In genomic region chr17:25861704-25862612, GRCm38 (mm10) we compare ENCODE assay signal across 8 mouse cellular contexts. TPM values are rescaled to one million over a fixed set of nuclear protein-coding genes. Genes with fewer than 3 reads are reported as not detected.
DNase-seq lines count a peak whose midpoint lies in the region; ATAC-seq and TF ChIP-seq lines count a peak whose summit lies in the region.

No protein-coding gene starts in this region.

- peak overlapping the region; percentile 73 for H3K4me3 ChIP-seq in left cerebral cortex, adult 2 months
- peak overlapping the region; percentile 54 for H3K4me3 ChIP-seq in embryonic facial prominence, embryonic 11.5 days (ENCODE audit: low read depth, low read length)
- peak overlapping the region; percentile 61 for H3K4me3 ChIP-seq in hindbrain, postnatal 0 days (ENCODE audit: low read length)
- peak overlapping the region; percentile 61 for H3K4me3 ChIP-seq in midbrain, postnatal 0 days (ENCODE audit: low read depth, low read length)

- H3K4me2 ChIP-seq in embryonic facial prominence, embryonic 11.5 days (ENCODE audit: low read depth, low read length) = peak overlapping the region; percentile 81
- peak overlapping the region; percentile 82 for H3K4me2 ChIP-seq in hindbrain, postnatal 0 days (ENCODE audit: low read depth, low read length)
- peak overlapping the region; percentile 89 for H3K4me2 ChIP-seq in midbrain, postnatal 0 days (ENCODE audit: low read depth, low read length, poor library complexity, severe bottlenecking)

- H3K36me3 ChIP-seq in embryonic facial prominence, embryonic 11.5 days (replicated peaks; ENCODE audit: control insufficient read depth, insufficient read depth, low read depth, low read length) = no peaks in the 10 kb centered on the region
- H3K36me3 ChIP-seq in hindbrain, postnatal 0 days (ENCODE audit: insufficient read depth, low read length) = peaks cover 5% of the 10 kb centered on the region; the same call in 1 of the 2 replicates
- peaks cover 9% of the 10 kb centered on the region; the same call in 1 of the 2 replicates for H3K36me3 ChIP-seq in midbrain, postnatal 0 days (ENCODE audit: insufficient read depth, low read length)

- intact Hi-C loops in left cerebral cortex, adult 2 months (cut with DNase I) = no loop called here
- intact Hi-C loops in left cerebral cortex, postnatal 14 days (cut with DNase I) = no loop called here

- H3K9ac ChIP-seq in embryonic facial prominence, embryonic 11.5 days (replicated peaks; ENCODE audit: low read length) = peak overlapping the region; percentile 75
- peak overlapping the region; percentile 72 for H3K9ac ChIP-seq in hindbrain, postnatal 0 days (replicated peaks; ENCODE audit: low read length)
- peak overlapping the region; percentile 76 for H3K9ac ChIP-seq in midbrain, postnatal 0 days (replicated peaks; ENCODE audit: low read length, poor library complexity, severe bottlenecking)

- 10% methylated on average over 6 of the region's 6 CpGs for WGBS in embryonic facial prominence, embryonic 11.5 days
- WGBS in hindbrain, postnatal 0 days = 8% methylated on average over 6 of the region's 6 CpGs
- WGBS in midbrain, postnatal 0 days = 7% methylated on average over 6 of the region's 6 CpGs

- ATAC-seq in embryonic facial prominence, embryonic 11.5 days (replicated peaks; ENCODE audit: insufficient number of reproducible peaks, low FRiP score, low TSS enrichment, low read depth) = peak; percentile 50; the same call in 1 of the 2 replicates
- ATAC-seq in hindbrain, postnatal 0 days = no peak; the same call in none of the 2 replicates
- ATAC-seq in midbrain, postnatal 0 days (ENCODE audit: low FRiP score) = peak; percentile 18

- DNase-seq in left cerebral cortex, adult 2 months (ENCODE audit: extremely low spot score in 1 of 2, low spot score in 2 of 2) = no peak
- DNase-seq in left cerebral cortex, postnatal 14 days (ENCODE audit: low spot score in 2 of 2) = no peak
- DNase-seq in embryonic facial prominence, embryonic 11.5 days (ENCODE audit: low spot score) = no peak
- no peak for DNase-seq in hindbrain, postnatal 0 days (ENCODE audit: low spot score)
- no peak for DNase-seq in midbrain, postnatal 0 days (ENCODE audit: low spot score)
- no peak for DNase-seq in cerebellum, adult 11-12 months
- no peak for DNase-seq in cerebellum, postnatal 14 days
- no peak for DNase-seq in left cerebral cortex, adult 18-20 months (ENCODE audit: low spot score in 2 of 2)

- H3K9me3 ChIP-seq in embryonic facial prominence, embryonic 11.5 days (replicated peaks; ENCODE audit: control insufficient read depth, low read length) = no peaks in the 10 kb centered on the region
- H3K9me3 ChIP-seq in hindbrain, postnatal 0 days (ENCODE audit: low read length) = no peaks in the 10 kb centered on the region
- H3K9me3 ChIP-seq in midbrain, postnatal 0 days (ENCODE audit: low read length) = no peaks in the 10 kb centered on the region

- TF ChIP-seq CTCF in left cerebral cortex, adult 2 months (IDR thresholded peaks at IDR 0.05) = no peak
- TF ChIP-seq CTCF in hindbrain, postnatal 0 days (IDR thresholded peaks at IDR 0.05; ENCODE audit: low read depth) = no peak
- TF ChIP-seq CTCF in midbrain, postnatal 0 days (IDR thresholded peaks at IDR 0.05) = no peak

- peak overlapping the region; percentile 97 for H3K27ac ChIP-seq in left cerebral cortex, adult 2 months
- peak overlapping the region; percentile 76 for H3K27ac ChIP-seq in embryonic facial prominence, embryonic 11.5 days (replicated peaks; ENCODE audit: low read depth, low read length)
- peak overlapping the region; percentile 84 for H3K27ac ChIP-seq in hindbrain, postnatal 0 days
- peak overlapping the region; percentile 85 for H3K27ac ChIP-seq in midbrain, postnatal 0 days (ENCODE audit: low read depth, low read length)

- no peaks in the 10 kb centered on the region for H3K27me3 ChIP-seq in embryonic facial prominence, embryonic 11.5 days (ENCODE audit: control insufficient read depth, insufficient read depth, low read length)
- no peaks in the 10 kb centered on the region for H3K27me3 ChIP-seq in hindbrain, postnatal 0 days (ENCODE audit: insufficient read depth, low read length)
- H3K27me3 ChIP-seq in midbrain, postnatal 0 days (ENCODE audit: insufficient read depth, low read length) = no peaks in the 10 kb centered on the region

- peaks cover 9% of the 10 kb centered on the region for H3K4me1 ChIP-seq in embryonic facial prominence, embryonic 11.5 days (ENCODE audit: control insufficient read depth, insufficient read depth, low read length)
- H3K4me1 ChIP-seq in hindbrain, postnatal 0 days (ENCODE audit: insufficient read depth, low read length) = peaks cover 11% of the 10 kb centered on the region
- peaks cover 7% of the 10 kb centered on the region; the same call in 1 of the 2 replicates for H3K4me1 ChIP-seq in midbrain, postnatal 0 days (ENCODE audit: insufficient read depth, low read length)

RNA-seq across cellular contexts. Expression of gene Wdr90, which starts 0.7 kb away (rescaled TPM):
- total RNA-seq in left cerebral cortex, adult 2 months (2021) = 10 to 100 TPM; 34.9 to 36.8 TPM
- total RNA-seq in left cerebral cortex, postnatal 14 days (2021) = 10 to 100 TPM; 34.2 to 37.9 TPM
- 14.7 and 15.1 TPM in 2 replicates for polyA plus RNA-seq in embryonic facial prominence, embryonic 11.5 days (2014; fragmentation: Nextera tagmentation; extraction: Ambion mirVana)
- 54.5 and 75.5 TPM in 2 replicates for total RNA-seq in hindbrain, postnatal 0 days (2014; rRNA removed)
- 13.2 TPM in 2 replicates for polyA plus RNA-seq in hindbrain, postnatal 0 days (2015; fragmentation: Nextera tagmentation; extraction: Ambion mirVana)
- total RNA-seq in midbrain, postnatal 0 days (2014; rRNA removed) = 36.2 and 44.3 TPM in 2 replicates
- 14.2 and 15.0 TPM in 2 replicates for polyA plus RNA-seq in midbrain, postnatal 0 days (2015; fragmentation: Nextera tagmentation; extraction: Ambion mirVana)
- 10 to 100 TPM; 26.0 to 31.5 TPM for total RNA-seq in left cerebral cortex, adult 18-20 months (2021)

RNA-seq across cellular contexts. Expression of gene Mcrip2, which starts 6.6 kb away (rescaled TPM):
- 10 to 100 TPM; 17.8 to 25.7 TPM for total RNA-seq in left cerebral cortex, adult 2 months (2021)
- total RNA-seq in left cerebral cortex, postnatal 14 days (2021) = 10 to 100 TPM; 25.5 to 31.6 TPM
- 7.3 and 9.5 TPM in 2 replicates for polyA plus RNA-seq in embryonic facial prominence, embryonic 11.5 days (2014; fragmentation: Nextera tagmentation; extraction: Ambion mirVana)
- 27.0 and 32.1 TPM in 2 replicates for total RNA-seq in hindbrain, postnatal 0 days (2014; rRNA removed)
- 54.3 and 54.7 TPM in 2 replicates for polyA plus RNA-seq in hindbrain, postnatal 0 days (2015; fragmentation: Nextera tagmentation; extraction: Ambion mirVana)
- 14.6 and 29.9 TPM in 2 replicates for total RNA-seq in midbrain, postnatal 0 days (2014; rRNA removed)
- 39.5 and 45.5 TPM in 2 replicates for polyA plus RNA-seq in midbrain, postnatal 0 days (2015; fragmentation: Nextera tagmentation; extraction: Ambion mirVana)
- total RNA-seq in left cerebral cortex, adult 18-20 months (2021) = 10 to 100 TPM; 20.0 to 25.6 TPM

RNA-seq across cellular contexts. Expression of gene Mettl26, which starts 12.9 kb away (rescaled TPM):
- total RNA-seq in left cerebral cortex, adult 2 months (2021) = 10 to 100 TPM; 37.8 to 38.1 TPM
- total RNA-seq in left cerebral cortex, postnatal 14 days (2021) = 10 to 100 TPM; 37.6 to 40.3 TPM
- polyA plus RNA-seq in embryonic facial prominence, embryonic 11.5 days (2014; fragmentation: Nextera tagmentation; extraction: Ambion mirVana) = 49.8 and 63.3 TPM in 2 replicates
- total RNA-seq in hindbrain, postnatal 0 days (2014; rRNA removed) = 50.0 and 63.1 TPM in 2 replicates
- 62.9 and 64.8 TPM in 2 replicates for polyA plus RNA-seq in hindbrain, postnatal 0 days (2015; fragmentation: Nextera tagmentation; extraction: Ambion mirVana)
- 53.8 and 64.8 TPM in 2 replicates for total RNA-seq in midbrain, postnatal 0 days (2014; rRNA removed)
- 67.3 and 74.0 TPM in 2 replicates for polyA plus RNA-seq in midbrain, postnatal 0 days (2015; fragmentation: Nextera tagmentation; extraction: Ambion mirVana)
- 10 to 100 TPM; 38.7 to 40.2 TPM for total RNA-seq in left cerebral cortex, adult 18-20 months (2021)

RNA-seq across cellular contexts. Expression of gene Rhot2, which starts 17.3 kb away (rescaled TPM):
- total RNA-seq in left cerebral cortex, adult 2 months (2021) = 100 to 1,000 TPM; 103 to 105 TPM
- 10 to 100 TPM; 81.9 to 84.9 TPM for total RNA-seq in left cerebral cortex, postnatal 14 days (2021)
- polyA plus RNA-seq in embryonic facial prominence, embryonic 11.5 days (2014; fragmentation: Nextera tagmentation; extraction: Ambion mirVana) = 7.1 and 9.7 TPM in 2 replicates
- 39.8 and 64.1 TPM in 2 replicates for total RNA-seq in hindbrain, postnatal 0 days (2014; rRNA removed)
- polyA plus RNA-seq in hindbrain, postnatal 0 days (2015; fragmentation: Nextera tagmentation; extraction: Ambion mirVana) = 14.6 and 15.8 TPM in 2 replicates
- total RNA-seq in midbrain, postnatal 0 days (2014; rRNA removed) = 49.2 and 70.1 TPM in 2 replicates
- 15.4 and 16.2 TPM in 2 replicates for polyA plus RNA-seq in midbrain, postnatal 0 days (2015; fragmentation: Nextera tagmentation; extraction: Ambion mirVana)
- total RNA-seq in left cerebral cortex, adult 18-20 months (2021) = 10 to 100 TPM; 89.5 to 92.8 TPM

RNA-seq across cellular contexts. Expression of gene Wfikkn1, which starts 18.7 kb away (rescaled TPM):
- 1 to 10 TPM; 1.7 TPM for total RNA-seq in left cerebral cortex, adult 2 months (2021)
- total RNA-seq in left cerebral cortex, postnatal 14 days (2021) = 1 to 10 TPM; 1.1 to 1.8 TPM
- polyA plus RNA-seq in embryonic facial prominence, embryonic 11.5 days (2014; fragmentation: Nextera tagmentation; extraction: Ambion mirVana) = 0.63 and 0.87 TPM in 2 replicates
- 1.2 and 1.5 TPM in 2 replicates for total RNA-seq in hindbrain, postnatal 0 days (2014; rRNA removed)
- 0.33 and 0.58 TPM in 2 replicates for polyA plus RNA-seq in hindbrain, postnatal 0 days (2015; fragmentation: Nextera tagmentation; extraction: Ambion mirVana)
- total RNA-seq in midbrain, postnatal 0 days (2014; rRNA removed) = 0.77 and 1.7 TPM in 2 replicates
- 0.42 and 0.56 TPM in 2 replicates for polyA plus RNA-seq in midbrain, postnatal 0 days (2015; fragmentation: Nextera tagmentation; extraction: Ambion mirVana)
- total RNA-seq in left cerebral cortex, adult 18-20 months (2021) = 1 to 10 TPM; 1.4 to 1.7 TPM
